Mouse (Mus musculus) midbrain, embryonic 16.5 days (tissue): ENCODE data around the gene Cgnl1. TPM values are rescaled to one million over a fixed set of nuclear protein-coding genes. Genes with fewer than 3 reads are reported as not detected.

Experiments
- ATAC-seq: fragments of 200-750 bp; cut with Nextera tagmentation; 2 replicates; pipeline ENCODE4 v1.8.0; 2017; ENCODE audit warnings: moderate TSS enrichment
- H3K27ac ChIP-seq: fragments of 300-500 bp; sonication (generic); 2 replicates; pipeline ENCODE4 v1.5.1; 2014; ENCODE audit warnings: mild to moderate bottlenecking, low read length, mixed read lengths
- H3K27me3 ChIP-seq: fragments of 300-500 bp; sonication (generic); 2 replicates; pipeline ENCODE4 v1.6.1; 2014; ENCODE audit warnings: low read depth, low read length, mixed read lengths; ENCODE audit not compliant: control insufficient read depth, insufficient read depth
- H3K36me3 ChIP-seq: fragments of 300-500 bp; sonication (generic); 2 replicates; pipeline ENCODE4 v1.6.1; 2014; ENCODE audit warnings: mild to moderate bottlenecking, low read length, moderate library complexity, mixed read lengths; ENCODE audit not compliant: control insufficient read depth, insufficient read depth
- H3K4me1 ChIP-seq: fragments of 300-500 bp; sonication (generic); 2 replicates; pipeline ENCODE4 v1.6.1; 2014; ENCODE audit warnings: mild to moderate bottlenecking, low read length, mixed read lengths; ENCODE audit not compliant: control insufficient read depth, insufficient read depth
- H3K4me2 ChIP-seq: fragments of 300-500 bp; sonication (generic); 2 replicates; pipeline ENCODE4 v1.6.1; 2014; ENCODE audit warnings: mild to moderate bottlenecking, low read length, mixed read lengths
- H3K4me3 ChIP-seq: fragments of 300-500 bp; sonication (generic); 2 replicates; pipeline ENCODE4 v1.5.1; 2014; ENCODE audit warnings: low read depth, mild to moderate bottlenecking, low read length, moderate library complexity, mixed read lengths
- H3K9ac ChIP-seq: fragments of 300-500 bp; sonication (generic); 2 replicates; pipeline ENCODE4 v1.6.1; 2014; ENCODE audit warnings: low read depth, low read length, mixed read lengths
- H3K9me3 ChIP-seq: fragments of 300-500 bp; sonication (generic); replicated peaks from 2 replicates; pipeline ENCODE4 v1.6.1; 2014; ENCODE audit warnings: mild to moderate bottlenecking, low read length, mixed read lengths; ENCODE audit not compliant: control insufficient read depth, poor library complexity, severe bottlenecking
- WGBS: fragments of 180-500 bp; shearing (Covaris S2); extraction: QIAGEN DNeasy Blood & Tissue Kit; methylation state at CpG from one replicate; pipeline ENCODE4 v1.1.7; 2014; 5-methylcytosine and 5-hydroxymethylcytosine counted together
- polyA plus RNA-seq: library from polyadenylated mRNA; unstranded; fragments of >200 nt; fragmentation: Nextera tagmentation; extraction: Ambion mirVana; gene quantifications from 2 replicates; pipeline ENCODE4 v1.2.1, GENCODE M21; 2015

Gene Cgnl1
- polyA plus RNA-seq, 1 experiment from 2014 or later = 4.2 TPM

DNA sequence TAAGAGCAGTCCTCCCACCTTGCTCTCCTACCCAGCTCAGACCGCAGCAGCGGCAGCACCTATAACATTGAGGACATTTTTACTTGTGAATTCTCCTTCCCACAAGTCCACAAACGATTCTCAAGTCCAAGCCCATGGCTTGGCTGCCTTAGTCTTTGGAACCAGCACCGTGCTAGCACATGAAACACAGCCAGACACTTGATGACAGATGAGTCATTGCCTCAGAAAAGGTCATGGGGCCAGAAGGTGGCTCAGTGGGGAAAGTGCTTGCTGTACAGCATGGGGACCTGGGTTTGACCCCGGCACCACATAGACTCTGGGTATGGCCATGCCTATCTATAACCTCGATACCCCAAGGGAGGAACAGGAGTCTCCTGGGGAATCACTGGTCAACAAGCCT, 74.6 kb downstream of the Cgnl1 start:
- no peak overlapping the region for H3K27ac ChIP-seq
- H3K9ac ChIP-seq = no peak overlapping the region
- no peak overlapping the region for H3K4me2 ChIP-seq
- WGBS = 86% methylated on average over 6 of the region's 6 CpGs
- no peaks in the 10 kb centered on the region for H3K27me3 ChIP-seq
- H3K9me3 ChIP-seq = no peaks in the 10 kb centered on the region
- H3K36me3 ChIP-seq = no peaks in the 10 kb centered on the region
- no peaks in the 10 kb centered on the region for H3K4me1 ChIP-seq
- ATAC-seq = no peak
- no peak overlapping the region for H3K4me3 ChIP-seq

DNA sequence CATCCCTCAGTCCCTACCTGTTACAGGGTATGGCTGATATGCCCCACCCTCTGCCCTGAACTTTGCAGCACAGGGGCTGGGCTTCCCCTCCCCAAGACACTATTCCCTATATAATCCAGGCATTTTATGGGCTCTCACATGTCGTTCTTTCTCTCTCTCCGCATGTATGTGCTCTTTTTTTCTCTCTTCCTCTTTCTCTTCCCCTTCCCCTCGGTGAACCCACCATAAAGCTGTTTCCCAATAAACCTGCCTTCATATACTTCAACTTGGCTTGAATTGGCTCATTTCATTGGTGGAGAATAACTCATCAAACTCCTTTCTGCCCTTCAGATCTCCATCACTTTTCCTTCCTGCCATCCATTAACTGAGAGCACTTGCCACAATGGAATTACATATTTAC, 76.3 kb downstream of the Cgnl1 start:
- Histone ChIP-seq H3K36me3 (no peaks in the 10 kb centered on the region), H3K4me1 (no peaks in the 10 kb centered on the region), H3K27me3 (no peaks in the 10 kb centered on the region), H3K27ac (no peak overlapping the region), H3K4me2 (no peak overlapping the region), H3K4me3 (no peak overlapping the region), H3K9ac (no peak overlapping the region), H3K9me3 (no peaks in the 10 kb centered on the region)
- 90% methylated on average over 3 of the region's 3 CpGs for WGBS
- no peak for ATAC-seq

DNA sequence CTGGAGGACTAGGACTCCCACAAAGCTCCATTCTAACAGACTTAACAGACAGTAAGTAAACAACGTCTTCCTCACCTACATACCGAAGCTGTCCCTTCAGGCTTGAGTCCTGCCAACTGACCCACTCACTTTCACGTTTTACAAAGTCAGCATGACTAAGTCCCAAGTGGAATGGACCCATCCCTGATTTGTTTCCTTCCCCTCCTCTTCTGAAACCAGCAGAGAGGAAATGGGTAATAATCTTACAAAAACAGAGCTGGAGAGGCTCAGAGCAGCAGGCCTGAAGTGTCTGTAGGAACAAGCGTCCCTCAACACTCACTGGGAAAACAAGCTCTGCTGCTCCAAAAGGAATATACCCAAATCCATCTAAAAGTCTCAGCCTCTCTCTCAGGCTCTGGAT, 77.2 kb downstream of the Cgnl1 start:
- WGBS = 42% methylated on average over 4 of the region's 4 CpGs
- Histone ChIP-seq H3K9me3 (no peaks in the 10 kb centered on the region), H3K27ac (no peak overlapping the region)

DNA sequence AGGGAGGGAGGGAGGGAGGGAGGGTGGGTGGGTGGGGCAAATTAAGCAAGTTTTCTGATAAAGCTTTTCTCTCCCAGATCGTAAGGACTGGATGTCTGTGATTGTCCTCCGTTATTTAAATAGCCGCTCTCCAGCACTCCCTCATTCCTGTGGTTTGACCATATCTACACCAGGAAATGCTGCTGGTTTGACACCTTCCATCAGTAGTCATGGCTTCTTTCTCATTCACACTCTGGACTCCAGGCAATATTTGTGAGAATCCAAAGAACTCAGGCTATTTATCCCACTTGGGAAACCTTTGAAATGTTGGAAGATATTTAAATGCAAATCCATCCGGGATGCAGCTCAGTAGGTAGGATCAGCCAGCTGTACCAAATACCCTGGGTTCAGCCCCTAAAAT, 77.6 kb downstream of the Cgnl1 start:
- no peak overlapping the region for H3K9ac ChIP-seq
- no peak for ATAC-seq
- H3K36me3 ChIP-seq = no peaks in the 10 kb centered on the region
- H3K4me2 ChIP-seq = no peak overlapping the region
- H3K27ac ChIP-seq = no peak overlapping the region
- H3K4me1 ChIP-seq = no peaks in the 10 kb centered on the region
- no peaks in the 10 kb centered on the region for H3K27me3 ChIP-seq
- H3K9me3 ChIP-seq = no peaks in the 10 kb centered on the region
- WGBS = 59% methylated on average over 4 of the region's 4 CpGs
- H3K4me3 ChIP-seq = no peak overlapping the region

More for the DNA sequence above, 77.2 kb downstream of the Cgnl1 start:
- no peak overlapping the region for H3K4me2 ChIP-seq
- H3K36me3 ChIP-seq = no peaks in the 10 kb centered on the region
- no peak overlapping the region for H3K4me3 ChIP-seq
- no peak overlapping the region for H3K9ac ChIP-seq
- no peak for ATAC-seq
- no peaks in the 10 kb centered on the region for H3K27me3 ChIP-seq
- H3K4me1 ChIP-seq = no peaks in the 10 kb centered on the region

DNA sequence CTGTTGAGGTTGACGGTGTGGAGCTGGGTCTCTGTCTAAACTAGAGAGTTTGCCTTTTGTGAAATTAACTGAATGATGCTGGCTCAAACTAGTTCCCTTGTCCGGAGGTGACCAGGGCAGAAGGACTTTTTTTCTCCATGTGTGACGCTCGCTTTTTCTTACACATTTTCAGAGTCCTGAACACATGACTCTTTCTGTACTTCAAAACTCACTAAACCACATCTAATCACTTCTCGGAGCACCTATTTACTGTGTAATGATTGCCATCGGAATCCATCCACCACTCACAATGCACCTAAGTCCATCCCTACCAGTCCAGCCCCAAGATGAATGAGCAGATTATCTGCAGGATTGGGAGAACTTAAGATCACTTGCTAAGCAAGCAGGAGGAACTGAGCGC, 79.2 kb downstream of the Cgnl1 start:
- WGBS = 56% methylated on average over 7 of the region's 7 CpGs
- Histone ChIP-seq H3K4me2 (no peak overlapping the region), H3K9me3 (no peaks in the 10 kb centered on the region), H3K27me3 (no peaks in the 10 kb centered on the region), H3K36me3 (no peaks in the 10 kb centered on the region), H3K9ac (no peak overlapping the region), H3K4me3 (no peak overlapping the region), H3K27ac (no peak overlapping the region), H3K4me1 (no peaks in the 10 kb centered on the region)
- ATAC-seq = no peak

DNA sequence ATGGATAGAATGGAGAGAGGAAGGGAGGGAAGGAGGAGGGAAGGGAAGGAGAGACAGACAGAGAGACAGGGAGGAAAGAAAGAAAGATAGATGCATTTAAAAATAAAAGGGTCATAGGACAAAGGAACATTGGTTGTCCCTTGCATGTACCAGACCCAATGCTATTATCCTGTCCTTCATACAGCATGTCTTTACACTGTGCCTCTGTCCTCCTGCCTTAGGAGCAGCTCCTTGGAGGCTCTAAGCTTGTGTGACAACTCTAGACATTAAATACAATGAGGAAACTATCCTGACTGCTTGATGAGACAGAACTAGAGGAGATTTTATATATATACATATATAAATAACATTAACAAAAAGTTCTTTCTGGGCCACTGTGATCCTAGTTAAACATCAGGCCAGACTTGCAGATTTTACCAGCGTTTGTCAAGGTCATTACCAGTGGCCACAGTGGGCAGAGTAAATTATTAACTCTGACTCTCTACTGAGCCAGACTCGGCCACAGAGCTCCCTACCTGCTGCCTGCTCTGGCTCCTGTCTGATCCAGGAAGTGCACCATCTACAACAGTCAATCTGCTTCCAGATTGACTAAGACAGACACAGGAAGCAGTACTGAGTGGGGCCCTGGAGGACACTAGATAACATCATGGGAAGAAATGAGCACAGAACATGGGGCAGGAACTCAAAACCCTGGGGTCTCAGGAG, 81.9 kb downstream of the Cgnl1 start:
- no peaks in the 10 kb centered on the region for H3K36me3 ChIP-seq
- no peak overlapping the region for H3K4me3 ChIP-seq
- no peak overlapping the region for H3K27ac ChIP-seq
- no peaks in the 10 kb centered on the region for H3K27me3 ChIP-seq
- H3K4me1 ChIP-seq = no peaks in the 10 kb centered on the region
- WGBS = 81% methylated on average over 2 of the region's 2 CpGs
- no peak for ATAC-seq
- no peak overlapping the region for H3K4me2 ChIP-seq
- no peak overlapping the region for H3K9ac ChIP-seq
- no peaks in the 10 kb centered on the region for H3K9me3 ChIP-seq

DNA sequence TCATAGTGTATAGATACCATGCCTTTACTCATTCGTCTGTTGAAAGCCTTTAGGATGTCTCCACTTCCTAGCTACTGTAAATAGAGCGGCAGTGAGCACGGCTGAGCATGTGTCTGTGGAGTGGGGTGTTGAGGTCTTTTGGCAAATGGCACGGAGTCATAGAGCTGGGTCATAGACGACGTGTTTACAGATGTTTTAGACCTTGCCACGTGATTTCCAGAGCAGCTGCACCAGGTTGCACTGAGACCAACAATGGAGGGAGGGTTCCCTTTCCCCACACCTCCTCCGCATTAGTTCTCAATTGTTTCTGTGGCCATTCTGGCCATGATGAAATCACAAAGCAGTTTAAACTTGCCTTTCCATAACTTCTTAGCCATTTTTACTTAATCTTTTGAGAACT, 84.9 kb downstream of the Cgnl1 start:
- H3K9ac ChIP-seq = no peak overlapping the region
- H3K4me3 ChIP-seq = no peak overlapping the region
- WGBS = 84% methylated on average over 8 of the region's 8 CpGs
- no peak overlapping the region for H3K4me2 ChIP-seq
- no peak overlapping the region for H3K27ac ChIP-seq
- no peaks in the 10 kb centered on the region for H3K27me3 ChIP-seq
- no peak for ATAC-seq
- H3K9me3 ChIP-seq = no peaks in the 10 kb centered on the region
- H3K36me3 ChIP-seq = no peaks in the 10 kb centered on the region
- no peaks in the 10 kb centered on the region for H3K4me1 ChIP-seq

DNA sequence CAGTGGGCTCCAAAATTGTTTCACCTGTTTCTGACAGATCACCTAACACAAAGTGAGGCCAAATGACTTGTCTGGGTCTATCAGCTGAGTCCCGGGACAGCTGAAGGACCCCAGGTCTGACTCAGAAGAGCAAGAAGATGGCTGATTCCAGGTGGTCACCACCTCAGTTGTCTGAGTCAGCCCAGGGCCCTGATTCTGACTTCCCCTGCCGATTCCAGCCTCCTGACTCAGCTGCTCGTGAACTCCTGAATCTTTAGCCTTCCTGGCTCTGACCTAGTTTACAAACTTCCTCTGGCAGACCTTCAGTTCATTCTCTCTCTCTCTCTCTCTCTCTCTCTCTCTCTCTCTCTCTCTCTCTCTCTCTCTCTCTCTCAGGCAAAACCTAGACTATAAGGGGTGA, 86.6 kb downstream of the Cgnl1 start:
- ATAC-seq = no peak
- H3K4me2 ChIP-seq = no peak overlapping the region
- no peak overlapping the region for H3K4me3 ChIP-seq
- no peak overlapping the region for H3K9ac ChIP-seq
- no peaks in the 10 kb centered on the region for H3K36me3 ChIP-seq
- H3K9me3 ChIP-seq = no peaks in the 10 kb centered on the region
- H3K27me3 ChIP-seq = no peaks in the 10 kb centered on the region
- H3K4me1 ChIP-seq = no peaks in the 10 kb centered on the region
- 81% methylated on average over 3 of the region's 3 CpGs for WGBS
- no peak overlapping the region for H3K27ac ChIP-seq

DNA sequence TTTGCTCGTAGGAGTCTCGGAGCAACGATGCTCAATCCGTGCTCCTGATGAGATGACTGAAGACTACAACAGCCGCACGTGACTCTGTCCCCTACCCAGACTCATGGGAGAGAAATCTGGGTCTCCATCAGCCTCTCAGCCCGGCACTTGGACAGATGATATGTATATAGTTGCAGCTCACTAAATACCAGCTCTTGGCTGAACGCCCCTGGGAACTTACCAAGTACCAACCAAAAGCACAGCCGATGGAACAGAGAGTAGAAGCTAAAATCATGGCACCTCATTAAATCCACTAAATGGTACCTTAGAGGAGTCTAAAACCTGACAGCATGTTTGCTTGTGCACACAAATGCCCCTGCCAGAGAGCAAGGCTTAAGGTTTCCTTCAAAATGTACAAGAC, 91.0 kb downstream of the Cgnl1 start:
- H3K27ac ChIP-seq = no peak overlapping the region
- no peak for ATAC-seq
- no peaks in the 10 kb centered on the region for H3K9me3 ChIP-seq
- no peaks in the 10 kb centered on the region for H3K36me3 ChIP-seq
- no peaks in the 10 kb centered on the region for H3K4me1 ChIP-seq
- no peak overlapping the region for H3K4me2 ChIP-seq
- no peak overlapping the region for H3K9ac ChIP-seq
- no peak overlapping the region for H3K4me3 ChIP-seq
- 93% methylated on average over 9 of the region's 9 CpGs for WGBS
- H3K27me3 ChIP-seq = no peaks in the 10 kb centered on the region
